In genomic region chr11:96639805-96640204, GRCm38 (mm10) we compare ENCODE assay signal across 15 mouse cellular contexts.
"Had no signal": no experiment of that assay in that cellular context is flagged by ENCODE, and none has a peak within 500 bp of the region (broad histone marks: within the 10 kb centered on the region; RNA-seq: fewer than 3 reads in every experiment).

No protein-coding gene starts in this region.

- H3K4me3 ChIP-seq: left cerebral cortex, adult 2 months; limb, embryonic 10.5 days; liver, embryonic 12.5 days; lung, embryonic 15.5 days; megakaryocyte, embryonic 14.5 days; midbrain, embryonic 15.5 days; neural tube, embryonic 13.5 days; stomach, embryonic 15.5 days had no signal

- H3K27ac ChIP-seq: hindbrain, postnatal 0 days; left cerebral cortex, adult 2 months; limb, embryonic 10.5 days; liver, embryonic 12.5 days; lung, embryonic 15.5 days; macrophage; midbrain, embryonic 15.5 days; neural tube, embryonic 13.5 days; stomach, embryonic 15.5 days had no signal

- H3K9ac ChIP-seq: liver, embryonic 12.5 days; lung, embryonic 15.5 days; midbrain, embryonic 15.5 days; neural tube, embryonic 13.5 days; stomach, embryonic 15.5 days had no signal

- ATAC-seq: hindbrain, postnatal 0 days; liver, embryonic 12.5 days; midbrain, embryonic 15.5 days had no signal

- H3K27me3 ChIP-seq: lung, embryonic 15.5 days; midbrain, embryonic 15.5 days; neural tube, embryonic 13.5 days; stomach, embryonic 15.5 days had no signal

- H3K36me3 ChIP-seq: limb, embryonic 10.5 days; liver, embryonic 12.5 days; lung, embryonic 15.5 days; midbrain, embryonic 15.5 days; neural tube, embryonic 13.5 days; stomach, embryonic 15.5 days had no signal

- H3K4me2 ChIP-seq: liver, embryonic 12.5 days; lung, embryonic 15.5 days; midbrain, embryonic 11.5 days; midbrain, embryonic 15.5 days; neural tube, embryonic 13.5 days; stomach, embryonic 15.5 days had no signal

- DNase-seq: lung, postnatal 14 days; right cerebral cortex, postnatal 14 days; thymus, adult 2 months; thymus, postnatal 25 days had no signal

- H3K4me1 ChIP-seq: midbrain, embryonic 15.5 days; stomach, embryonic 15.5 days had no signal

- H3K9me3 ChIP-seq: limb, embryonic 10.5 days; liver, embryonic 12.5 days; lung, embryonic 15.5 days; megakaryocyte, embryonic 14.5 days; midbrain, embryonic 15.5 days; neural tube, embryonic 13.5 days; stomach, embryonic 15.5 days had no signal
